Mouse (Mus musculus): ENCODE results near the gene Hbs1l.
"Not testable (repeated sequence)": the region's sequence is repeated elsewhere in the genome, so short reads cannot be mapped to it uniquely, and the experiment has no call there.

The Hbs1l gene

GRCm38 (mm10) chr10:21359086-21359485 is 63.3 kb downstream of the Hbs1l start:
- no peak for DNase-seq (ENCODE audit: low read depth, low spot score)

- no peak for DNase-seq (ENCODE audit: low read depth, low spot score)
Observed at GRCm38 (mm10) chr10:21361871-21362270, 66.1 kb downstream of the Hbs1l start.

- DNase-seq (ENCODE audit: low read depth, low spot score), result peak; percentile 22
Observed at GRCm38 (mm10) chr10:21363297-21363696, 67.5 kb downstream of the Hbs1l start.

GRCm38 (mm10) chr10:21364946-21365345 is 69.2 kb downstream of the Hbs1l start:
- DNase-seq (ENCODE audit: low read depth, low spot score), result no peak

GRCm38 (mm10) chr10:21365897-21366296 is 70.1 kb downstream of the Hbs1l start:
- DNase-seq (ENCODE audit: low read depth, low spot score), result peak; percentile 22

- DNase-seq (ENCODE audit: low read depth, low spot score), result no peak
Observed at GRCm38 (mm10) chr10:21366471-21366870, 70.7 kb downstream of the Hbs1l start.

GRCm38 (mm10) chr10:21367481-21367880 is 71.7 kb downstream of the Hbs1l start:
- DNase-seq (ENCODE audit: low read depth, low spot score), result no peak

GRCm38 (mm10) chr10:21369586-21369985 is 73.8 kb downstream of the Hbs1l start:
- DNase-seq (ENCODE audit: low read depth, low spot score), result no peak

GRCm38 (mm10) chr10:21372271-21372670 is 76.5 kb downstream of the Hbs1l start:
- no peak for DNase-seq (ENCODE audit: low read depth, low spot score)

- DNase-seq (ENCODE audit: low read depth, low spot score), result no peak
Observed at GRCm38 (mm10) chr10:21376682-21377473, 81.1 kb downstream of the Hbs1l start, which contains the start of gene Aldh8a1. Gene Aldh8a1, plus strand, starts transcription at chr10:21377291.

GRCm38 (mm10) chr10:21378196-21378944 is 82.6 kb downstream of the Hbs1l start:
- peak; percentile 43 for DNase-seq (ENCODE audit: low read depth, low spot score)

- DNase-seq (ENCODE audit: low read depth, low spot score), result peak; percentile 77
Observed at GRCm38 (mm10) chr10:21382914-21383313, 87.1 kb downstream of the Hbs1l start.

GRCm38 (mm10) chr10:21385111-21385663 is 89.4 kb downstream of the Hbs1l start:
- no peak for DNase-seq (ENCODE audit: low read depth, low spot score)

GRCm38 (mm10) chr10:21389075-21389474 is 93.3 kb downstream of the Hbs1l start:
- no peak for DNase-seq (ENCODE audit: low read depth, low spot score)

- no peak for DNase-seq (ENCODE audit: low read depth, low spot score)
Observed at GRCm38 (mm10) chr10:21390440-21390839, 94.7 kb downstream of the Hbs1l start.

- no peak for DNase-seq (ENCODE audit: low read depth, low spot score)
Observed at GRCm38 (mm10) chr10:21391286-21391685, 95.5 kb downstream of the Hbs1l start.

GRCm38 (mm10) chr10:21393390-21393789 is 97.6 kb downstream of the Hbs1l start:
- DNase-seq (ENCODE audit: low read depth, low spot score), result no peak

GRCm38 (mm10) chr10:21395426-21396139 is 99.8 kb downstream of the Hbs1l start:
- DNase-seq (ENCODE audit: low read depth, low spot score), result no peak

GRCm38 (mm10) chr10:21398873-21399425 is 103.2 kb downstream of the Hbs1l start:
- not testable (repeated sequence) for DNase-seq (ENCODE audit: low read depth, low spot score)

GRCm38 (mm10) chr10:21399622-21400021 is 103.8 kb downstream of the Hbs1l start:
- DNase-seq (ENCODE audit: low read depth, low spot score), result no peak

GRCm38 (mm10) chr10:21400031-21400430 is 104.3 kb downstream of the Hbs1l start:
- no peak for DNase-seq (ENCODE audit: low read depth, low spot score)
